Mouse (Mus musculus) layer of hippocampus, adult 11-12 months (tissue): ENCODE measurements around the gene Chst8.
A peak's percentile ranks its signal among the peaks of the same experiment; 100 is the strongest.

ENCODE experiments used
- DNase-seq: peaks from one replicate; pipeline ENCODE4 v3.0.0; 2022; ENCODE audit warnings: low spot score

Gene Chst8

DNA sequence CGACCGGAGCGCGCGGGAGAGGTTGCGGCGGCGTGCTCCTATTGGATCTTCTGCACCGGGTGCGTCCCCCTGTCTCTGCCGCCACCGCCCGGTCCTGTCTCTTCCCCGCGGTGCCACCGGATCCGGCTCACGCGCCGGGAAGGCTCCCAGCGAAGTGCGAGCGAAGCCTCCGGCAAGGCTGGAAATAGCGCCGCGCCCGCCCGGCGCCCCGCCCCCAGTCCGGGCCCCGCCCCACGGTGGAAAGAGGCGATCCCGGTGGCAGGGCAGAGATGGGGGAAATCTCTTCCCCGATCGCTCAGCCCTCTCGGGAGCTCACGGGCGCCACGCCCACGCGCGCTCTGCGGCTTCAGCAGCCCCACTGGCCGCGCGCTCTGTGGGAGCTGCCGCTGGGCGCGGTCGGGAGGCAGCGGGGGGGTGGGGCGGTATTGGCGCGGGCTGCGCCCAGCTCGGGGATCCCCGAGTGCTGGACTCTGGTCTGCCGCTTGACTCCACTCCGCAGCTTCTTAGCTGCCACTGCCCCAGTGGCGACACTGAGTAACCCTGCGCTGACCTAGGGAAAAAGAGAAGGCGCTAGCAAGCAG, at the start of gene Chst8:
Chst8 (minus strand) TSS at position 181 of the 581 bp plus-strand sequence.
- DNase-seq = peak; percentile 75

- DNase-seq = no peak
These were observed 45.8 kb upstream of the Chst8 start for GRCm38 (mm10) chr7:34858291-34858690.

DNA sequence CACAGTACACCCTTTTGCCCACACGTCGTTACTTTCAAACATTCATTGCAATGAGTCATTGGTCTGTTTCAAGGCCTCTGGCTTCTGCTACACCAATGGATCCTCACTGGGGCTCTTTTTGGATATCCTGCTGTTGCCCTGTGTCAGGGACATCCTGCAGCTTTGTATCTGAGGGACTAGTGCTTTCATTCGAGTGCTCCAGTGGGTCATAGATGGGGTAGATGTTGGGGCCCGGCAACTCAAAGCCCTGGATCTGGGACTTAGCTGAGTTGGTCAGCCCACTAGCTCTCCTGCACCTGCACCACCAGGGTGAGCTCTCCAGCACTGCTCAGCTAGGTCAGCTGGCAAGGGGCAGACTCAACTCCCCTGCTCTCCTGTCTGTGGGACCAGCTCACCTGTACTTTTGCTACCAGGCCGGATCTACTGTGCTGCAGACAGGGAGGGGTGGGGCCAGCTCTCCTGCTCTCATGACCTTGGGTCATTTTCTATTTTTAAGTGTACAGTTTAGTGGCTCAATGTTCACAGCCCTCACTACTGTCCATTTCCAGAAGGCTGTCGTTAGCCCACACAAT, 42.4 kb upstream of the Chst8 start:
- DNase-seq = no peak

DNA sequence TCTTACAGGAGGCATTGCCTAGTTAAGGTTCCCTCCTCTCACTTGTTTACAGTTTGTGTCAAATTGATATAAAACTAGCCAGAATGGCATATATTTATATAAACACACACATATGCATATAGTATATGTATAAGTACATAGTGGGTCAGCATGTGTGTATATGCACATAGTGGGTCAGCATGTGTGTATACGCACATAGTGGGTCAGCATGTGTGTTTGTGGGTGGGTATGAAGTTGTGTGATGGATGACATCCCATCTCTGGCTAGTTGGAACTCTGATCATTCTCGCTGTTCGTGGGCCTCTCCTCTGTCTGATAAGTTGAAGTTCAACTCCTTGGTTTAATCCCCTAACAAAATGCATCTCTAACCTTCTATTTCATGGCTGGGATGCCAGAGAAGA, 40.9 kb upstream of the Chst8 start:
- no peak for DNase-seq

DNA sequence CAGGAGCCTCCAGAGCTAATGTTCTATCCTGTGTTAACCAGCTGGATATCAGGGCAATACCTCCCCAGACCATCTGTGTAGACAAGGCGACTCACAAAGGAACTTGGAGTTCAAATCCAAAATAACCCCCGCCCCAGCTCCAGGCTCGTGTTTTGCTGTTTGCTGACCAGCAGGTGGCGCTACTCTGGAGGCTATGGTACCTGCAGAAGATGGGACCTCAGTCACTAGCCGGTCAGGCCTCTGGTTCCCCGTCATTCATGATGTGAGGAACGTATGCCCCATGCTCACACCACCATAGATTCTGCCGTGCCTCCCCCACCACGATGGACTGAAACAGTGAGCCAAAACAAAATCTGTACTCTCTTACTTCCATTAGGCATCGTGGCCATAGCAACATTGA, 37.1 kb upstream of the Chst8 start:
- no peak for DNase-seq

DNA sequence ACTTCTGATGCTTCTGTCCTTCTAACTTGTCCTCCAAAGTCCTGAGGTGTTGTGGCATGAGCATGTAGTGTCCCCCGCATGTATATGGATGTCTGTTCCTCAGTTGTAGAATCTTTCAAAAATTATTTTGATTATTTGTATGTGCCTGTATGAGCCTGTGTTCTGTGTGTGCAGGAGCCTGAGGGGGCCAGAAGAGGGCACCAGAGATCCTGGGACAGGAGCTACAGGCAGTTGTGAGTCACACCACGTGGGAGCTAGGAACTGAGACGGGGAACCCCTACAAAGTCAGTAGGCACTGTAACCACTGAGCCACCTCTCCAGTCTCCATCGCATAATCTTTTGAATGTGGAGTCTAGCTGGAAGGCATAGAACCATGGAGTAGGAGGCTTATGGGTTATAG, 36.3 kb upstream of the Chst8 start:
- DNase-seq = no peak

- no peak for DNase-seq
These were observed 35.4 kb upstream of the Chst8 start for GRCm38 (mm10) chr7:34847900-34848299.

GRCm38 (mm10) chr7:34847410-34847809, 34.9 kb upstream of the Chst8 start:
- DNase-seq = no peak

DNA sequence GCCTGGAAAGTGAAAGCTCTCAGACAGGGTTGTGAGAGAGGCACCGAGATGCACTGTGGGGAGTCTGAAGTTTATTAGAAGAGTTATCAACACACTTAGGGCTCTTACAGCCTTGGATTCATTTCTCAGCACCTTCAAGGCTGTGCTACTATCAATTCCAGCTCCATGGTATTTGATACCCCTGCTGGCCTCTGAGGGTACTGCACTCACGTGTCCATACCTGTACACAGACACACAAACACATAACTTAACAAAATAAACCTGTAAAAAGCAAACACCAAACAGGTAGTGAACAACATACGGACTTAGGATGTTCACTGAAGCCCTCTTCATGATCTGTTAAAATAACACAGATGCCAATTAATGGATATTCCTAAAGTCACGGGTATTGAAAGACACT, 26.2 kb upstream of the Chst8 start:
- no peak for DNase-seq

- no peak for DNase-seq
These were observed 25.7 kb upstream of the Chst8 start for GRCm38 (mm10) chr7:34838231-34838630.

GRCm38 (mm10) chr7:34826255-34826909, 13.9 kb upstream of the Chst8 start:
- no peak for DNase-seq

DNA sequence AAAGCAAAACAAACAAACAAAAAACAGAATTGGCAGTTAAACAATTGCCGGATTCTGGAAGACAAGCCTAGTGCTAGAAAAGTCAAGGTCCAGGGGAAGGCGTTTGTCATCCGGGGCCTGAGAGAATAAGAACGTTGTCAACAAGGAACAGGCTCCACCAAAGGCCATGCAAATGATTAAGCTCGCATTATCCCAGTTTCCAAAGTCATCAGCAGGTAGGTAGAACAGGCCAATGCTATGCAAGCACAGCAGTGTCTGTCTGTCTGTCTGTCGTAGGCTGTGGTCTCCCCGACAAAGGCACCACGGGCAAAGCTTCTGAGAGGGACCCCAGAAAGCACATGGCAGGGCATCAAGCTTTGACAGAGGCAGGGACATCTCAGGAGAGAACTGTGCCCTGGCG, 9.1 kb upstream of the Chst8 start:
- DNase-seq = no peak

DNA sequence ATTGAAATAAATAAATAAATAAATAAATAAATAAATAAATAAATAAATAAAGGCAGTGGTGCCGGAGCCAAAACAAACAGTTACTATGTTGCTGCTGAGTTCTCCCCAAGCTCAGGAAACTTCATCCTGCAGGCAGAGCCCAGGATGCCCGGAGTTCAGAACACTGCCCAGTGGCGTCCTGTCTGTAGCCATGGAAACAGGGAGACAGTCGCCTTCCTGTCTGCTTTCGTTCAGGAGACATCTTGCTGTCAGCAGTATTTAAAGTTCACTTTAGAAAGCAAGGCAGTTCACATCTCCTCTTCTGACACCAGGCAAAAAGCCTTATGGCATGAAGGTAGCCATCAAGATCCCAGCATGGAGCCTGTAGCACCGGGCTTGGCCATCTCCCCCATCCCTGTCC, 8.0 kb upstream of the Chst8 start:
- DNase-seq = peak; percentile 28

GRCm38 (mm10) chr7:34819796-34820195, 7.3 kb upstream of the Chst8 start:
- peak; percentile 67 for DNase-seq

DNA sequence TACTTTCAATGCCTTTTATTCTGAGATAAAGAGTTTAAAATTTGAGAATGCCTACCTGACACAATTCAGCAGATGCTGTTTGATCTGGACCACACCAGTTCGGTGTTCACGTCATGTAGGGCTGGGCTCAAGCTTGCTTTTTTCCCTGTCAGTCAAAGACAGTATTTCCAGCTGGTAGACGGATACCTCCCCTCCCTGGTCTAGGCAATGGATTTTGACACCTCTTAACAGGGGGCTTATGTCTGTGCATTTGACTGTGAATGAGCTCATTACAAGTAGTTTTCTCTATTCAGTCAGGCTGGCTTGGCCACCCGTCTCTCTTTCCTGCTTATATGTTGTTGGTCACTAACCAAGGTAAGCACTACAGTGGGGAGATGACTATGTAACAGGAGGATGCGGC, 6.1 kb upstream of the Chst8 start:
- DNase-seq = no peak

DNA sequence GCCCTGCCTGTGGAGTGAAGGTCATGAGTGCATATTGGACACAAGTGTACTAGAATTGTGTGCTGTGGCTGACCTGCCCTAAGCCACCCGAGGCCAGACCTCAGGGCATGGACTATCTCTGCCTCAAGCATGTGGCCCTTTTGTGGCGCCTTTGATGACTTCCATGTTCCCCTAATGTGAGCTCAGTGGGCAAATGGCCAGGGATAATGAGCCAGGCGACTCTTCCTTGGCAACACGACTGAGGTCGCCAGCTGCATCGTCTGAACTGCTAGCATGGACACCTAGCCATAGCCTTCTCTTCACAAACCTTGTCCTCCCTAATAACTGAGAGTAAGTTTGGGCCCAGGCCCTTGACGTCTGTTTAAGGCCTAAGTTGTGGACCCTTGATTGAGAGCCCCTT, 4.5 kb upstream of the Chst8 start:
- DNase-seq = no peak

DNA sequence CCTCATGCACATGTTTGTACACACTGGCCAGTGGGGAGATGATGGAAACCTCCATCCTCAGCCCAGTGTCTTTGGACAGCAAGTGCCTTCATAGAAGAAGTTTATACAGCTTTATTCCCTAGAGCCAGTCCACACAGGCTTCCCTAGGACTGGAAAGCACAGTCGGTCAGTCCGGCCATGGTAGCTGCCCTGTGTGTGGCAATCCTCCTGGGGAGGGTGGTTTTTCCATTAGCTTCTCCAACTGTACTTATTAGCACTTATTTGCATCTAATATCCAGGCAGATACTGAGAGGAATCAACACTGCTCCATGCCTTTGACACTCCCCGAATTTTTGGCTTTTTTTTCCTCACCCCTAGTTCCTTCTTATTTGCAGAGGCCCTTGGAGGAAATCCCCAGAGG, 2.3 kb upstream of the Chst8 start:
- no peak for DNase-seq

DNA sequence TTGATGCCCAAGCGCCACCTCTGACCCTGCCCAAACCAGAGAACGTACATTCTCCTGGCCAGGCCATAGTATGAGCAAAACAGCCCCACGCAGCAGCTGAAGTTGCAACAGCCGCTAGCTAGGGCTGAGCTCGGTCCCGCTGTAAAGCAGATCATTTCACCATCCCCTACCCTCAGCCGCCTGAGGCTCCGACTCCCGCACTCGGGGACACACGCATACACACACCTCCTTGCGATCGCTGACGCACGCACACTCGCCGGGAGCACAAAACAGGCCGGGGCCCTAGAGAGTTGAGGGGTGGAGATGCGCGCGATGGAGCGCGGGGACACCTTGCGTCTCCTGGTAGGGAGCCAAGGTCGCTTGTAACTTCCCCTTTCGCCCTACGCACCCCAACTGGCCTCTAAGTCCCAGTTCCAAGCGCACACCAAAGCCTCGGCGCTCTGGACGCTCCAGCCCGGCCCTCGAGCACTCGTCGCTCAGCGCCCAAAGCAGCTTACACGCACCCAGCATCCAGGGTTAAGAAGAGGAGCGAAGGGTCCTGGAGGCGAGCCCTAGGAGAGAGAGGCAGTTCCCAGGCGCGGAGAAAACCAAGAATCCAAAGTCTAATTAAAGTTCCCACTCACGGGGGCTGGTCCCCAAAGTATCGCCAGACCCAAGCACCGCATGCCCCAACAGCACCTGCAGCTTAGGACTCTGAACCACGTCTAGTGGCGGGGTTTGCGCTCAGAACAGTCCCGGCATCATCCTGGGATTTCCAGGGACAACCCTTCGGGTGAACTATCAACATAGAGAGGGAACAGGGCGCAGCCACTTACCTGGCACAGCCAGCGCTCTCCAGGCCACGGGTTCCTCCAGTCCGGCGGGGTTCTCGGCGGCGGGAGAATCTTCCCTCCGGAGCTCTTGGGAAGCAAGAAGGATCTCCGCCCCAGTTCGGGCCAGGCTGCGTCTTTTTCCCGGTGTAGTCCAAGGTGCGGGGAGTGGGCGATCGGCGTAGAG, 682 bp downstream of the Chst8 start:
- peak; percentile 23 for DNase-seq

DNA sequence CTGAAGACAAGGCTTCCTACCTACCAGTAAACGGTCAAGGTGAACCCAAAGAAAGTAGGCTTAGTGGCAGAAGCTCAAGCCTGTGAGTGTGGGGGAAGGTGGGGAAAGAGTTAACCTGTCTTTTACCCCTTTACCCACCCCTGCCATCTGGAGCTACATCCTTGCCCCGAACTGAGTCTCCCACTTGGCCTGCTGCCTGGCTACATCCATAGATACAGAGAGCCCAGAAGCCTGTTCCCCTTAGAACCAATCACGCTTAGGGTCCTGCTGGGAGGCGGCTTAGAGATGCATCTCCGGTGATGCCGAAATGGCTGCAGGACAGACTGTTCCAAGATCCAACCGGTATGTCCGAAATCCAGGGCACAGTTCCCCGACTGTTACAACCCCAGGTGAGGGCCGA, 1.5 kb downstream of the Chst8 start:
- no peak for DNase-seq

DNA sequence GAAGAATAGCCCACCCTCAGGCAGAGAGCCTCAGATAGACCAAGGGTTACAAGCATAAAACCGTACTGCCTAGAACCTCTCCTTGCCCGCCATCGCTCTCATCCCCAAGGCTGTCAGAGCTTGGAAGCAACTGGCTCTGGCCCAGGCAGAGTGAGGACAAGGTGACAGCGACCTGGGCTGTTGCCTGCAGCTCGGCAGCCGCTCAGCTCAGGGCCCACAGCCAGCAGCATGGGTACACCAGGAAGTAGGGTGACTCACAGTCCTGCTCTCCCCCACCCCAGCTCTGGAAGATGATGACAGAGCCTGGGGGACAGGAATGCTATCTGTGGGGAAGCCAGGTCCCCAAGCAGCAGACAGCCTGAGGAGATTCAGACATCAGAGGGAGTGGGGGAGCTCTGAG, 6.2 kb downstream of the Chst8 start:
- DNase-seq = peak; percentile 35

DNA sequence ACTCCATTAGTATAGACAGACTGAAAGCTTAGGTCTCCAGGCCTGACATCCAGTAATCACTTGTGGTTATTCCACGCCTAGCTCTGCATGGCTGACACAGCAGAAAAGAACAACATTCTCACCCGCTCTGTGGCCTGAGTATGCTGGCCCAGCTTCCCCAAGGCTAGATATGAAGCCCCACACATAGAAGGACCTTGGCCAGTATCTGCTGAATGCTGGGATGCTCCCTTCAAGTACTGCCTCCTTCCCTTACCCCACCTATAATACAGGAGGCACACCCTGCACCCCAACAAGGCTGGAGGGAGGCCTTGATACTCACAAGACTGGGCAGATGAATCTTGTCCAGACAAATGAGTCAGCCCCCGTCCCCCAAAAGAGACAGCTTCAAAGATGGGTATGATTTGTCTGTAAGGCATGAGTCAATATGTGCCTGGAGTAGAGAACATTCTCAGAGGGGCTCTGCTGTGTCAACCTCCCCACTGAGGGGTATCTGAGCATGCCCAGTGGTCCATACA, 6.8 kb downstream of the Chst8 start:
- no peak for DNase-seq

DNA sequence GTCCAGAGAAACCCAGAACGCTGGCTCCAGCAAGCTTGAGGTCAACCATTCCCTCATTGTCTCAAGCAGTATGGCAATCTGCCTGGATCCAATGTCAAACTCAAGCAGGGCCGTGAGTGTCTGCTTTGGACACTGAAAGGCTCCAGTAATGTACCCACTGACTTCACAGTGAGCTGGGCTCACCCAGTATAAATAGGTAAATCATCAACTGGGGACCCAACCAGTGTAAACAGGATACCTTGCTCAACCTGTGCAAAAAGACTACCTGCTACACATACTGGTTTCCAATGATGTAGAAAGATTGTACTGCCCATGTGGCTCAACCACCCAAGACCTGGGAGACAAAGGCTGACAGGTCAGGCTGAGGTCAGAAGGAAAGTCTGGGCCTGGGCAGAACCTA, 7.5 kb downstream of the Chst8 start:
- no peak for DNase-seq
